Mouse (Mus musculus): ENCODE measurements around the gene Gpr176. TPM values are rescaled to one million over a fixed set of nuclear protein-coding genes. Genes with fewer than 3 reads are reported as not detected.

The Gpr176 gene
- 1.8 and 2.4 TPM in 2 replicates for polyA plus RNA-seq (2012; ENCODE audit: insufficient read depth, insufficient read length, missing spikeins)

- Histone ChIP-seq H3K27ac (ENCODE audit: insufficient read depth, low read depth, low read length) (peak within 1 kb of the TSS; percentile 49), H3K4me1 (ENCODE audit: control insufficient read depth, insufficient read depth, low read length) (peaks cover 21% of the 10 kb centered on the region), H3K4me3 (ENCODE audit: insufficient read depth, low read length) (peak within 1 kb of the TSS; percentile 64)
- TF ChIP-seq CTCF (IDR thresholded peaks at IDR 0.05; ENCODE audit: low read depth, low read length) (no peak), POLR2A (IDR thresholded peaks at IDR 0.05; ENCODE audit: borderline replicate concordance, low read depth, low read length) (no peak)
Observed at GRCm38 (mm10) chr2:118372901-118373571, at the start of gene Gpr176. Gene Gpr176 (minus strand): TSS chr2:118373419.

GRCm38 (mm10) chr2:118422385-118422784 lies 49.2 kb upstream of the Gpr176 start:
- Histone ChIP-seq H3K4me3 (ENCODE audit: insufficient read depth, low read length) (no peak overlapping the region), H3K4me1 (ENCODE audit: control insufficient read depth, insufficient read depth, low read length) (no peaks in the 10 kb centered on the region), H3K27ac (ENCODE audit: insufficient read depth, low read depth, low read length) (no peak overlapping the region)
- TF ChIP-seq CTCF (IDR thresholded peaks at IDR 0.05; ENCODE audit: low read depth, low read length): no peak

- Histone ChIP-seq H3K4me1 (ENCODE audit: control insufficient read depth, insufficient read depth, low read length) (no peaks in the 10 kb centered on the region), H3K4me3 (ENCODE audit: insufficient read depth, low read length) (no peak overlapping the region), H3K27ac (ENCODE audit: insufficient read depth, low read depth, low read length) (no peak overlapping the region)
- TF ChIP-seq CTCF (IDR thresholded peaks at IDR 0.05; ENCODE audit: low read depth, low read length): no peak
Observed at GRCm38 (mm10) chr2:118421951-118422350, 48.7 kb upstream of the Gpr176 start.

- no peak for TF ChIP-seq POLR2A (IDR thresholded peaks at IDR 0.05; ENCODE audit: borderline replicate concordance, low read depth, low read length)
- TF ChIP-seq CTCF (IDR thresholded peaks at IDR 0.05; ENCODE audit: low read depth, low read length): no peak
- Histone ChIP-seq H3K4me3 (ENCODE audit: insufficient read depth, low read length) (no peak overlapping the region), H3K27ac (ENCODE audit: insufficient read depth, low read depth, low read length) (no peak overlapping the region), H3K4me1 (ENCODE audit: control insufficient read depth, insufficient read depth, low read length) (no peaks in the 10 kb centered on the region)
Observed at GRCm38 (mm10) chr2:118418076-118418475, 44.9 kb upstream of the Gpr176 start.

GRCm38 (mm10) chr2:118415601-118416355 lies 42.6 kb upstream of the Gpr176 start:
- no peak overlapping the region for H3K4me3 ChIP-seq (ENCODE audit: insufficient read depth, low read length)
- TF ChIP-seq POLR2A (IDR thresholded peaks at IDR 0.05; ENCODE audit: borderline replicate concordance, low read depth, low read length) (no peak), CTCF (IDR thresholded peaks at IDR 0.05; ENCODE audit: low read depth, low read length) (no peak)
- H3K4me1 ChIP-seq (ENCODE audit: control insufficient read depth, insufficient read depth, low read length): no peaks in the 10 kb centered on the region
- H3K27ac ChIP-seq (ENCODE audit: insufficient read depth, low read depth, low read length): no peak overlapping the region

GRCm38 (mm10) chr2:118412821-118413220 lies 39.6 kb upstream of the Gpr176 start:
- Histone ChIP-seq H3K27ac (ENCODE audit: insufficient read depth, low read depth, low read length) (no peak overlapping the region), H3K4me3 (ENCODE audit: insufficient read depth, low read length) (no peak overlapping the region), H3K4me1 (ENCODE audit: control insufficient read depth, insufficient read depth, low read length) (no peaks in the 10 kb centered on the region; the same call in 1 of the 2 replicates)
- TF ChIP-seq CTCF (IDR thresholded peaks at IDR 0.05; ENCODE audit: low read depth, low read length): no peak
- TF ChIP-seq POLR2A (IDR thresholded peaks at IDR 0.05; ENCODE audit: borderline replicate concordance, low read depth, low read length): no peak

GRCm38 (mm10) chr2:118408336-118408895 lies 35.2 kb upstream of the Gpr176 start:
- Histone ChIP-seq H3K4me3 (ENCODE audit: insufficient read depth, low read length) (no peak overlapping the region), H3K4me1 (ENCODE audit: control insufficient read depth, insufficient read depth, low read length) (peaks cover 3% of the 10 kb centered on the region), H3K27ac (ENCODE audit: insufficient read depth, low read depth, low read length) (no peak overlapping the region)
- TF ChIP-seq CTCF (IDR thresholded peaks at IDR 0.05; ENCODE audit: low read depth, low read length) (no peak), POLR2A (IDR thresholded peaks at IDR 0.05; ENCODE audit: borderline replicate concordance, low read depth, low read length) (no peak)

GRCm38 (mm10) chr2:118406811-118407210 lies 33.6 kb upstream of the Gpr176 start:
- Histone ChIP-seq H3K27ac (ENCODE audit: insufficient read depth, low read depth, low read length) (no peak overlapping the region), H3K4me3 (ENCODE audit: insufficient read depth, low read length) (no peak overlapping the region), H3K4me1 (ENCODE audit: control insufficient read depth, insufficient read depth, low read length) (peaks cover 3% of the 10 kb centered on the region)
- TF ChIP-seq CTCF (IDR thresholded peaks at IDR 0.05; ENCODE audit: low read depth, low read length) (no peak), POLR2A (IDR thresholded peaks at IDR 0.05; ENCODE audit: borderline replicate concordance, low read depth, low read length) (no peak)

GRCm38 (mm10) chr2:118405568-118405967 lies 32.3 kb upstream of the Gpr176 start:
- Histone ChIP-seq H3K4me3 (ENCODE audit: insufficient read depth, low read length) (no peak overlapping the region), H3K27ac (ENCODE audit: insufficient read depth, low read depth, low read length) (no peak overlapping the region), H3K4me1 (ENCODE audit: control insufficient read depth, insufficient read depth, low read length) (peaks cover 3% of the 10 kb centered on the region)
- no peak for TF ChIP-seq POLR2A (IDR thresholded peaks at IDR 0.05; ENCODE audit: borderline replicate concordance, low read depth, low read length)
- no peak for TF ChIP-seq CTCF (IDR thresholded peaks at IDR 0.05; ENCODE audit: low read depth, low read length)

- TF ChIP-seq CTCF (IDR thresholded peaks at IDR 0.05; ENCODE audit: low read depth, low read length) (no peak), POLR2A (IDR thresholded peaks at IDR 0.05; ENCODE audit: borderline replicate concordance, low read depth, low read length) (no peak)
- H3K4me1 ChIP-seq (ENCODE audit: control insufficient read depth, insufficient read depth, low read length): peaks cover 3% of the 10 kb centered on the region
- no peak overlapping the region for H3K27ac ChIP-seq (ENCODE audit: insufficient read depth, low read depth, low read length)
- no peak overlapping the region for H3K4me3 ChIP-seq (ENCODE audit: insufficient read depth, low read length)
Observed at GRCm38 (mm10) chr2:118404336-118404735, 31.1 kb upstream of the Gpr176 start.
